Mouse (Mus musculus) myocyte (in vitro differentiated cells): ENCODE data around the gene Slc25a13. TPM values are rescaled to one million over a fixed set of nuclear protein-coding genes. Genes with fewer than 3 reads are reported as not detected.

Experiments
- H3K27me3 ChIP-seq: one replicate; pipeline ENCODE4 v1.6.1; 2011; ENCODE audit not compliant: control insufficient read depth, insufficient read depth, insufficient read length
- H3K36me3 ChIP-seq: one replicate; pipeline ENCODE4 v1.6.1; 2011; ENCODE audit not compliant: control insufficient read depth, insufficient read depth
- H3K4me2 ChIP-seq: one replicate; pipeline ENCODE4 v1.6.1; 2011; ENCODE audit warnings: low read depth, control low read depth
- H3K4me3 ChIP-seq: one replicate; pipeline ENCODE4 v1.5.1; 2011; ENCODE audit warnings: mild to moderate bottlenecking, control low read depth, moderate library complexity
- H3K79me2 ChIP-seq: one replicate; pipeline ENCODE4 v1.6.1; 2011; ENCODE audit not compliant: control insufficient read depth, insufficient read depth
- H3ac ChIP-seq: one replicate; pipeline ENCODE4 v1.6.1; 2011; ENCODE audit not compliant: control insufficient read depth, insufficient read length
- CEBPB ChIP-seq: IDR thresholded peaks from 2 replicates; pipeline ENCODE4 v1.6.1; 2011; ENCODE audit warnings: mild to moderate bottlenecking, moderate library complexity; ENCODE audit not compliant: poor library complexity, insufficient read depth, severe bottlenecking
- E2F4 ChIP-seq: IDR thresholded peaks from one replicate; pipeline ENCODE4 v1.6.1; 2011; ENCODE audit warnings: mild to moderate bottlenecking, control low read depth, moderate library complexity; ENCODE audit not compliant: insufficient read depth
- MAX ChIP-seq: IDR thresholded peaks from one replicate; pipeline ENCODE4 v1.6.1; 2011; ENCODE audit warnings: low read depth, mild to moderate bottlenecking, control low read depth
- MYOD1 ChIP-seq, 3 experiments: IDR thresholded peaks; one replicate each; pipeline ENCODE4 v1.6.1; 2011; ENCODE audit warnings: control low read depth in 2 of 3, low read depth in 2 of 3, mild to moderate bottlenecking in 2 of 3, moderate library complexity in 1 of 3; ENCODE audit not compliant: insufficient read length in 2 of 3, control insufficient read depth in 1 of 3
- MYOG ChIP-seq, 3 experiments: IDR thresholded peaks; one replicate each; pipeline ENCODE4 v1.6.1; 2011; ENCODE audit warnings: control low read depth in 2 of 3, low read depth in 2 of 3, mild to moderate bottlenecking in 2 of 3; ENCODE audit not compliant: insufficient read length in 2 of 3, control insufficient read depth in 1 of 3, insufficient read depth in 1 of 3
- POLR2A ChIP-seq: IDR thresholded peaks from one replicate; pipeline ENCODE4 v1.6.1; 2011; ENCODE audit warnings: low read depth, mild to moderate bottlenecking, control low read depth, moderate library complexity; ENCODE audit not compliant: insufficient read length
- POLR2AphosphoS2 ChIP-seq: IDR thresholded peaks from one replicate; pipeline ENCODE4 v1.6.1; 2011; ENCODE audit warnings: low read depth, control low read depth; ENCODE audit not compliant: insufficient read length
- REST ChIP-seq: IDR thresholded peaks from one replicate; pipeline ENCODE4 v1.6.1; 2011; ENCODE audit warnings: mild to moderate bottlenecking, control low read depth, moderate library complexity; ENCODE audit not compliant: insufficient read depth, insufficient read length
- SRF ChIP-seq: IDR thresholded peaks from one replicate; pipeline ENCODE4 v1.6.1; 2011; ENCODE audit warnings: low read depth; ENCODE audit not compliant: control insufficient read depth, insufficient read length
- TCF12 ChIP-seq: IDR thresholded peaks from one replicate; pipeline ENCODE4 v1.6.1; 2011; ENCODE audit warnings: mild to moderate bottlenecking, control low read depth; ENCODE audit not compliant: poor library complexity, insufficient read depth, severe bottlenecking
- TCF3 ChIP-seq: IDR thresholded peaks from one replicate; pipeline ENCODE4 v1.6.1; 2011; ENCODE audit warnings: low read depth, control low read depth; ENCODE audit not compliant: insufficient read length
- USF1 ChIP-seq: IDR thresholded peaks from one replicate; pipeline ENCODE4 v1.6.1; 2011; ENCODE audit warnings: low read depth, mild to moderate bottlenecking, control low read depth, moderate library complexity
- polyA plus RNA-seq: library from polyadenylated mRNA; unstranded; fragments of >200 nt; fragmentation: generic; extraction: Trizol; gene quantifications from one replicate; pipeline ENCODE4 v1.2.1, GENCODE M21; 2012; ENCODE audit warnings: missing spikeins

Gene Slc25a13
- polyA plus RNA-seq, 1 experiment = 0.42 TPM

- Histone ChIP-seq H3K36me3 (no peaks in the 10 kb centered on the region), H3ac (no peak overlapping the region), H3K27me3 (no peaks in the 10 kb centered on the region), H3K4me3 (no peak overlapping the region), H3K4me2 (no peak overlapping the region), H3K79me2 (no peaks in the 10 kb centered on the region)
- TF ChIP-seq MYOG (IDR thresholded peaks at IDR 0.05; ENCODE audit: control insufficient read depth in 1 of 3, insufficient read depth in 1 of 3, insufficient read length in 2 of 3, low read depth in 2 of 3) = no peak
- no peak for TF ChIP-seq POLR2AphosphoS2
- TF ChIP-seq CEBPB = no peak
- TF ChIP-seq E2F4 = no peak
- no peak for TF ChIP-seq USF1
- no peak for TF ChIP-seq REST
- no peak for TF ChIP-seq MYOD1 (IDR thresholded peaks at IDR 0.05; ENCODE audit: control insufficient read depth in 1 of 3, insufficient read length in 2 of 3, low read depth in 2 of 3)
Observed at GRCm38 (mm10) chr6:6103469-6103868, 113.5 kb downstream of the Slc25a13 start.

GRCm38 (mm10) chr6:6101605-6102004 lies 115.4 kb downstream of the Slc25a13 start:
- no peaks in the 10 kb centered on the region for H3K36me3 ChIP-seq
- no peak overlapping the region for H3K4me3 ChIP-seq
- no peaks in the 10 kb centered on the region for H3K79me2 ChIP-seq
- TF ChIP-seq TCF3 = no peak
- no peak for TF ChIP-seq REST
- TF ChIP-seq MAX = no peak
- no peak for TF ChIP-seq USF1
- TF ChIP-seq TCF12 = no peak
- no peak for TF ChIP-seq SRF
- no peak for TF ChIP-seq MYOG (IDR thresholded peaks at IDR 0.05; ENCODE audit: control insufficient read depth in 1 of 3, insufficient read depth in 1 of 3, insufficient read length in 2 of 3, low read depth in 2 of 3)
- TF ChIP-seq POLR2AphosphoS2 = no peak
- TF ChIP-seq CEBPB = no peak
- TF ChIP-seq MYOD1 (IDR thresholded peaks at IDR 0.05; ENCODE audit: control insufficient read depth in 1 of 3, insufficient read length in 2 of 3, low read depth in 2 of 3) = no peak
- TF ChIP-seq E2F4 = no peak
- no peak for TF ChIP-seq POLR2A
- H3K27me3 ChIP-seq = no peaks in the 10 kb centered on the region
- H3K4me2 ChIP-seq = no peak overlapping the region
- no peak overlapping the region for H3ac ChIP-seq

- H3K4me3 ChIP-seq = no peak overlapping the region
- no peaks in the 10 kb centered on the region for H3K27me3 ChIP-seq
- H3ac ChIP-seq = no peak overlapping the region
Observed at GRCm38 (mm10) chr6:6100892-6101480, 116.0 kb downstream of the Slc25a13 start.

GRCm38 (mm10) chr6:6093978-6094377 lies 123.0 kb downstream of the Slc25a13 start:
- TF ChIP-seq CEBPB = no peak
- TF ChIP-seq POLR2AphosphoS2 = no peak
- no peak for TF ChIP-seq E2F4
- TF ChIP-seq USF1 = no peak
- no peak for TF ChIP-seq MYOD1 (IDR thresholded peaks at IDR 0.05; ENCODE audit: control insufficient read depth in 1 of 3, insufficient read length in 2 of 3, low read depth in 2 of 3)
- TF ChIP-seq SRF = no peak
- no peak for TF ChIP-seq MYOG (IDR thresholded peaks at IDR 0.05; ENCODE audit: control insufficient read depth in 1 of 3, insufficient read depth in 1 of 3, insufficient read length in 2 of 3, low read depth in 2 of 3)
- no peak for TF ChIP-seq POLR2A
- no peak for TF ChIP-seq MAX
- TF ChIP-seq TCF12 = no peak
- no peak for TF ChIP-seq TCF3
- no peak for TF ChIP-seq REST
- Histone ChIP-seq H3K79me2 (no peaks in the 10 kb centered on the region), H3K27me3 (no peaks in the 10 kb centered on the region), H3ac (no peak overlapping the region), H3K36me3 (no peaks in the 10 kb centered on the region), H3K4me3 (no peak overlapping the region), H3K4me2 (no peak overlapping the region)

More at GRCm38 (mm10) chr6:6100892-6101480, 116.0 kb downstream of the Slc25a13 start:
- Histone ChIP-seq H3K4me2 (no peak overlapping the region), H3K36me3 (no peaks in the 10 kb centered on the region), H3K79me2 (no peaks in the 10 kb centered on the region)
- TF ChIP-seq MAX (no peak), MYOD1 (IDR thresholded peaks at IDR 0.05; ENCODE audit: control insufficient read depth in 1 of 3, insufficient read length in 2 of 3, low read depth in 2 of 3) (no peak), POLR2A (no peak), USF1 (no peak), CEBPB (no peak), POLR2AphosphoS2 (no peak), SRF (no peak), REST (no peak), MYOG (IDR thresholded peaks at IDR 0.05; ENCODE audit: control insufficient read depth in 1 of 3, insufficient read depth in 1 of 3, insufficient read length in 2 of 3, low read depth in 2 of 3) (no peak), E2F4 (no peak), TCF12 (no peak), TCF3 (no peak)

GRCm38 (mm10) chr6:6093522-6093921 lies 123.5 kb downstream of the Slc25a13 start:
- TF ChIP-seq POLR2A = no peak
- no peak for TF ChIP-seq REST
- TF ChIP-seq POLR2AphosphoS2 = no peak
- TF ChIP-seq MYOG (IDR thresholded peaks at IDR 0.05; ENCODE audit: control insufficient read depth in 1 of 3, insufficient read depth in 1 of 3, insufficient read length in 2 of 3, low read depth in 2 of 3) = no peak
- no peak for TF ChIP-seq CEBPB
- TF ChIP-seq MYOD1 (IDR thresholded peaks at IDR 0.05; ENCODE audit: control insufficient read depth in 1 of 3, insufficient read length in 2 of 3, low read depth in 2 of 3) = no peak
- no peak for TF ChIP-seq TCF12
- no peak for TF ChIP-seq SRF
- no peak for TF ChIP-seq E2F4
- TF ChIP-seq TCF3 = no peak
- TF ChIP-seq USF1 = no peak
- no peak for TF ChIP-seq MAX
- no peak overlapping the region for H3ac ChIP-seq
- no peak overlapping the region for H3K4me2 ChIP-seq
- no peak overlapping the region for H3K4me3 ChIP-seq
- H3K27me3 ChIP-seq = no peaks in the 10 kb centered on the region
- H3K79me2 ChIP-seq = no peaks in the 10 kb centered on the region
- no peaks in the 10 kb centered on the region for H3K36me3 ChIP-seq
